Mouse (Mus musculus) intestine, embryonic 14.5 days (tissue): Measurements from ENCODE around the gene Podn. TPM values are rescaled to one million over a fixed set of nuclear protein-coding genes. Genes with fewer than 3 reads are reported as not detected.

ENCODE experiments used
- ATAC-seq: fragments of 200-750 bp; cut with Nextera tagmentation; replicated peaks from 2 replicates; pipeline ENCODE4 v1.8.0; 2017; ENCODE audit warnings: low read depth, moderate number of reproducible peaks, moderate TSS enrichment, moderate library complexity; ENCODE audit not compliant: low FRiP score, low TSS enrichment
- DNase-seq: peaks from one replicate; pipeline ENCODE4 v3.0.0-alpha.2; 2018; ENCODE audit warnings: low spot score
- H3K27ac ChIP-seq: fragments of 300-500 bp; sonication (generic); 2 replicates; pipeline ENCODE4 v1.5.1; 2014; ENCODE audit warnings: low read depth, mild to moderate bottlenecking, control low read depth
- H3K27me3 ChIP-seq: fragments of 300-500 bp; sonication (generic); replicated peaks from 2 replicates; pipeline ENCODE4 v1.6.1; 2014; ENCODE audit warnings: low read length, control low read depth; ENCODE audit not compliant: control insufficient read depth, insufficient read depth
- H3K36me3 ChIP-seq: fragments of 300-500 bp; sonication (generic); 2 replicates; pipeline ENCODE4 v1.6.1; 2014; ENCODE audit warnings: low read length, control low read depth; ENCODE audit not compliant: control insufficient read depth, insufficient read depth
- H3K4me1 ChIP-seq: fragments of 300-500 bp; sonication (generic); replicated peaks from 2 replicates; pipeline ENCODE4 v1.6.1; 2014; ENCODE audit warnings: low read length, control low read depth, mixed read lengths; ENCODE audit not compliant: control insufficient read depth, insufficient read depth
- H3K4me2 ChIP-seq: fragments of 300-500 bp; sonication (generic); 2 replicates; pipeline ENCODE4 v1.6.1; 2014; ENCODE audit warnings: low read length
- H3K4me3 ChIP-seq: fragments of 300-500 bp; sonication (generic); 2 replicates; pipeline ENCODE4 v1.5.1; 2014; ENCODE audit warnings: low read depth, low read length, control low read depth, mixed read lengths
- H3K9ac ChIP-seq: fragments of 300-500 bp; sonication (generic); 2 replicates; pipeline ENCODE4 v1.6.1; 2014; ENCODE audit warnings: mild to moderate bottlenecking, low read length
- H3K9me3 ChIP-seq: fragments of 300-500 bp; sonication (generic); 2 replicates; pipeline ENCODE4 v1.6.1; 2016; ENCODE audit warnings: low read length, control low read depth; ENCODE audit not compliant: control insufficient read depth
- WGBS: fragments of 180-500 bp; shearing (Covaris S2); extraction: QIAGEN DNeasy Blood & Tissue Kit; methylation state at CpG from one replicate; pipeline ENCODE4 v1.1.7; 2014; 5-methylcytosine and 5-hydroxymethylcytosine counted together
- polyA plus RNA-seq: library from polyadenylated mRNA; unstranded; fragments of >200 nt; fragmentation: Nextera tagmentation; extraction: Ambion mirVana; gene quantifications from 2 replicates; pipeline ENCODE4 v1.2.1, GENCODE M21; 2014

Gene Podn
- polyA plus RNA-seq, 1 experiment from 2014 or later: 2.4 TPM

GRCm38 (mm10) chr4:108126260-108126659 is 30.0 kb upstream of the Podn start:
- 87% methylated on average over 4 of the region's 4 CpGs for WGBS

GRCm38 (mm10) chr4:108124104-108124503 is 27.9 kb upstream of the Podn start:
- Histone ChIP-seq H3K9me3 (no peaks in the 10 kb centered on the region), H3K36me3 (no peaks in the 10 kb centered on the region), H3K4me2 (no peak overlapping the region), H3K4me1 (no peaks in the 10 kb centered on the region), H3K27ac (no peak overlapping the region), H3K4me3 (no peak overlapping the region), H3K9ac (no peak overlapping the region), H3K27me3 (no peaks in the 10 kb centered on the region)
- DNase-seq (no peak), ATAC-seq (no peak)
- 100% methylated on average over 1 of the region's 1 CpGs for WGBS

More at GRCm38 (mm10) chr4:108126260-108126659, 30.0 kb upstream of the Podn start:
- H3K27me3 ChIP-seq: no peaks in the 10 kb centered on the region
- no peak overlapping the region for H3K4me3 ChIP-seq
- no peak overlapping the region for H3K4me2 ChIP-seq
- H3K9me3 ChIP-seq: no peaks in the 10 kb centered on the region
- no peak overlapping the region for H3K27ac ChIP-seq
- DNase-seq (no peak), ATAC-seq (no peak)
- no peaks in the 10 kb centered on the region for H3K36me3 ChIP-seq
- no peaks in the 10 kb centered on the region for H3K4me1 ChIP-seq
- H3K9ac ChIP-seq: no peak overlapping the region

- 12% methylated on average over 43 of the region's 45 CpGs for WGBS
- Histone ChIP-seq H3K27me3 (no peaks in the 10 kb centered on the region), H3K4me3 (peak overlapping the region; percentile 67), H3K27ac (peak overlapping the region; percentile 34; the same call in 1 of the 2 replicates), H3K4me1 (no peaks in the 10 kb centered on the region), H3K36me3 (no peaks in the 10 kb centered on the region), H3K4me2 (peak overlapping the region; percentile 63), H3K9ac (peak overlapping the region; percentile 62), H3K9me3 (no peaks in the 10 kb centered on the region)
- ATAC-seq (peak; percentile 84), DNase-seq (peak; percentile 95)
Measured at GRCm38 (mm10) chr4:108117924-108118876, 22.0 kb upstream of the Podn start.

GRCm38 (mm10) chr4:108117488-108117887 is 21.2 kb upstream of the Podn start:
- Histone ChIP-seq H3K36me3 (no peaks in the 10 kb centered on the region), H3K27me3 (no peaks in the 10 kb centered on the region), H3K9ac (no peak overlapping the region), H3K4me1 (no peaks in the 10 kb centered on the region), H3K27ac (no peak overlapping the region), H3K4me3 (no peak overlapping the region), H3K4me2 (no peak overlapping the region), H3K9me3 (no peaks in the 10 kb centered on the region)
- ATAC-seq (no peak), DNase-seq (no peak)
- 91% methylated on average over 8 of the region's 8 CpGs for WGBS

- ATAC-seq (no peak), DNase-seq (no peak)
- Histone ChIP-seq H3K9me3 (no peaks in the 10 kb centered on the region), H3K9ac (no peak overlapping the region), H3K27me3 (no peaks in the 10 kb centered on the region), H3K27ac (no peak overlapping the region), H3K4me1 (no peaks in the 10 kb centered on the region), H3K36me3 (0 out of 2 replicates have a peak, but pooled peaks cover 3% of the 10 kb centered on the region), H3K4me3 (no peak overlapping the region), H3K4me2 (no peak overlapping the region)
- WGBS: 91% methylated on average over 2 of the region's 2 CpGs
Measured at GRCm38 (mm10) chr4:108116466-108116865, 20.2 kb upstream of the Podn start.

GRCm38 (mm10) chr4:108110706-108111105 is 14.5 kb upstream of the Podn start:
- Histone ChIP-seq H3K4me2 (no peak overlapping the region), H3K27me3 (no peaks in the 10 kb centered on the region), H3K36me3 (0 out of 2 replicates have a peak, but pooled peaks cover 4% of the 10 kb centered on the region), H3K27ac (no peak overlapping the region), H3K4me1 (no peaks in the 10 kb centered on the region), H3K4me3 (no peak overlapping the region), H3K9ac (no peak overlapping the region), H3K9me3 (no peaks in the 10 kb centered on the region)
- ATAC-seq (no peak), DNase-seq (no peak)
- 76% methylated on average over 2 of the region's 2 CpGs for WGBS

- Histone ChIP-seq H3K4me3 (no peak overlapping the region), H3K9ac (no peak overlapping the region), H3K27me3 (no peaks in the 10 kb centered on the region), H3K4me2 (no peak overlapping the region), H3K9me3 (no peaks in the 10 kb centered on the region), H3K4me1 (no peaks in the 10 kb centered on the region), H3K36me3 (0 out of 2 replicates have a peak, but pooled peaks cover 4% of the 10 kb centered on the region), H3K27ac (no peak overlapping the region)
- 95% methylated on average over 7 of the region's 7 CpGs for WGBS
- DNase-seq: no peak
- no peak for ATAC-seq
Measured at GRCm38 (mm10) chr4:108109728-108110127, 13.5 kb upstream of the Podn start.

- WGBS: 83% methylated on average over 6 of the region's 6 CpGs
- DNase-seq: no peak
Measured at GRCm38 (mm10) chr4:108092741-108093397, 3.4 kb downstream of the Podn start.

More at GRCm38 (mm10) chr4:108092741-108093397, 3.4 kb downstream of the Podn start:
- Histone ChIP-seq H3K9me3 (no peaks in the 10 kb centered on the region), H3K4me2 (no peak overlapping the region), H3K9ac (no peak overlapping the region), H3K36me3 (peaks cover 4% of the 10 kb centered on the region; the same call in 1 of the 2 replicates), H3K4me1 (no peaks in the 10 kb centered on the region), H3K4me3 (no peak overlapping the region), H3K27me3 (no peaks in the 10 kb centered on the region), H3K27ac (no peak overlapping the region)
- ATAC-seq: no peak
